Mouse (Mus musculus) adrenal gland, adult 8-10 months (tissue): ENCODE measurements at regions not wholly inside any gene's neighbourhood (a gene's known extent, or its start where the extent isn't known, plus 50 kb on each side); places are given as distances from the start of the nearest gene placed in this dataset.

Experiments
- DNase-seq: peaks from one replicate; pipeline ENCODE4 v3.0.0; 2022

- no peak for DNase-seq
These were observed 59.1 kb upstream of the Syt6 start for GRCm38 (mm10) chr3:103515946-103516345.

DNA sequence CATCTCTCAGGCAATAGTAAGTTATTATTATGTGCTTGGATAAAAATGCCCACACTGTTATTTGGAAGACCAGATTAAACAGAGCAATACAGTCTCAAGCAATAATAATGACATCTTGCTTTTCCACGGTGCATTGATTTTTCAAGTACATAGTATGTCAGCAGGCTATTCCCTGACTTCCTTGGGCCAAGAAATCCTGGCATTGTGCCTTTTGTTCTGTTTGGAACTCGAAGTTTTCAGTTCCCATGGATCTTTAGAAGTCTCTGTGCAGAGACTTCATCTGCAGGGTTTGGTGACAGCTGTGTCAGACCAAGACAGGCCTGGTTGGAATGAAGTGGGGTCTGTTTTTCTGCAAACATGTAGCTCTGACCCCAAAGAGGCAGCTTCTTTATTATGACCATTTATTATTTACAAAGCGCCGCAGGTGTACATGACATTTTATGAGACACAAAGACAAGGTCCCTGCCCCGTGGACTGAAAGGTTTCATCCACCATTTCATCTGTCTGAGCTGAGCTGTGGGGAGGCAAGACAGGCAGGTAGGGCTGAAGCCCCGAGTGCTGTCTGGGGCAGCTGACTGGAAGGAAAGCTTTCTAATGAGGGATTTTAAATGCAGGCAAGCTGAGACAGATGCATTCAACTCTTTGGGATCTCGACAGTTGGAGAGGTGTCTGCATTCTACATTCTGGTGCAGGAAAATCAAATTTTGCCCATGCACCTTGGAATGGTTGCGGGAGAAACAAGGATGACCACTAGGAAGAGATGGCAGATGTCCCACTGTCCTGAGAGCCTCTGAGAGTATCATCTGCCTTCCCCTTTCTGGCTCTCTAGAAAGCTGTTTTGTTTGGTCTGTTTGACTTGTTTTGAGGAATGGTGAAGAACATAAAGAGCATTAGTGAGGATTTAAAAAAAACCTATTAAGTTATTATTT is 57.4 kb upstream of the Syt6 start:
- no peak for DNase-seq

DNA sequence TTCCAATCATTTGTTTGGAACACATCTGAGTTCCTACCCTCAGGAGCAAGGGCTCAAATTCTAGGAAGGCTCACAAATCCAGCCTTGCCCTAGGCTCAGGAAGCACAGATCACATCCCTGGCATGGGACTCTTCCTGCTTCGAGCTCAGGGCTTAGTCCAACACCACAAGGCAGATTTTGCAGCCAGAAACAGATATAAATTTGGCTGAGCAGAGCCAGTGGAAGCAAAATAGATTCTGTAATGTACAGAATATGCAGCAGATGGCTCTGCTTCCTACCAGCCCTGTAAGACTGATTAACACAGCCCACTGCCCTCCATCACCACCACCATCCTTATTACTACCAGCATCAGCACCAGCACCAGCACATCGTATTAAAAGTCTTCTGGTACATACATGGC is 56.4 kb upstream of the Syt6 start:
- no peak for DNase-seq
